29 mouse cellular contexts compared by ENCODE assay signal in the genomic region with DNA sequence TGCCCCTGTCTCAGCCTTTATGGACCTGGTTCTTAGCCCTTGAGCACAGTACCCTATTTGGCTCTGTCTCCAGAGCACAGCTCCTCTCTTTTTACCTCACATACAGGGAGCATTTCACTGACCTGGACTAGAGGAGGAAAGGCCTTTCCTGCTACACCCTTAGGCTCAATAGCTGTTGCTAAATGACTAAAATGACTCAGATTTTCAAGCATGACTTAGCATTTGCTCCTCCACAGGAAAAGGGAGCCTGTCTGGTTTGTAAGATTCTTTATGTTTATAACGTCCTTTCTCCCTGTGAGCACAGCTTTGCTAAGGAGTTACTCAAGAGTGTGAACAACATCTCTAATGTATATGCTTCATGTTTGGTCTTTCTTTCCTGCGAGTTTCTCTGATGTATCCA. TPM values are rescaled to one million over a fixed set of nuclear protein-coding genes. Genes with fewer than 3 reads are reported as not detected.
DNase-seq lines count a peak whose midpoint lies in the region; ATAC-seq and TF ChIP-seq lines count a peak whose summit lies in the region.
"Had no signal": no experiment of that assay in that cellular context is flagged by ENCODE, and none has a peak within 500 bp of the region (broad histone marks: within the 10 kb centered on the region; RNA-seq: fewer than 3 reads in every experiment).

No protein-coding gene starts in this region.

- no peak overlapping the region for H3K9ac ChIP-seq in kidney, embryonic 16.5 days (replicated peaks; ENCODE audit: low read length)
- H3K9ac ChIP-seq: embryonic facial prominence, embryonic 13.5 days; forebrain, embryonic 13.5 days; heart, embryonic 12.5 days; limb, embryonic 13.5 days; liver, embryonic 12.5 days; midbrain, embryonic 12.5 days; neural tube, embryonic 15.5 days; stomach, embryonic 15.5 days had no signal

- WGBS in kidney, embryonic 16.5 days: 48% methylated on average over 2 of the region's 2 CpGs

- no peak for TF ChIP-seq CTCF in cortical plate, adult 2 months (IDR thresholded peaks at IDR 0.05; ENCODE audit: extremely low read depth, insufficient read depth, low read length)

- H3K27ac ChIP-seq in kidney, embryonic 16.5 days (ENCODE audit: low read length): no peak overlapping the region
- H3K27ac ChIP-seq in cortical plate, adult 2 months (ENCODE audit: insufficient read depth, low read length): peak overlapping the region; percentile 15; the same call in 1 of the 2 replicates
- H3K27ac ChIP-seq: embryonic facial prominence, embryonic 13.5 days; forebrain, embryonic 13.5 days; hindbrain, postnatal 0 days; limb, embryonic 13.5 days; liver, embryonic 12.5 days; midbrain, embryonic 12.5 days; neural tube, embryonic 15.5 days; stomach, embryonic 15.5 days had no signal

- H3K4me2 ChIP-seq in kidney, embryonic 16.5 days (replicated peaks; ENCODE audit: low read depth, low read length): no peak overlapping the region
- H3K4me2 ChIP-seq: embryonic facial prominence, embryonic 13.5 days; forebrain, embryonic 13.5 days; heart, embryonic 12.5 days; limb, embryonic 13.5 days; liver, embryonic 12.5 days; midbrain, embryonic 12.5 days; neural tube, embryonic 15.5 days; stomach, embryonic 15.5 days had no signal

- H3K4me1 ChIP-seq in kidney, embryonic 16.5 days (ENCODE audit: insufficient read depth, low read length): peaks cover 6% of the 10 kb centered on the region
- H3K4me1 ChIP-seq in cortical plate, adult 2 months (ENCODE audit: control insufficient read depth, insufficient read depth, low read length): peaks cover 8% of the 10 kb centered on the region
- H3K4me1 ChIP-seq: liver, embryonic 12.5 days; stomach, embryonic 15.5 days had no signal

- DNase-seq in kidney, adult 18-20 months: peak; percentile 11
- peak; percentile 18 for DNase-seq in 3134 (ENCODE audit: extremely low read depth, insufficient read length, low spot score)
- DNase-seq in 3T3-L1 (ENCODE audit: low read depth, low spot score): peak; percentile 57
- no peak for DNase-seq in heart, adult 18-20 months
- DNase-seq in c-Kit-positive CD71-positive TER-119-positive erythroid progenitor cells, embryonic 14.5 days (ENCODE audit: low spot score): no peak
- DNase-seq: cerebellum, adult 2 months; cerebellum, postnatal 25 days; embryo, embryonic 11 days; heart, postnatal 10 days; lung, adult 18-20 months; lung, postnatal 10 days; right cerebral cortex, adult 18-20 months; right cerebral cortex, postnatal 4 days; thymus, postnatal 25 days had no signal

- ATAC-seq in kidney, embryonic 16.5 days (ENCODE audit: low FRiP score, low TSS enrichment): no peak
- ATAC-seq: activated CD4-positive, CD25-positive, alpha-beta regulatory T cell, adult 4 months; CD4-positive, CD25-positive, alpha-beta regulatory T cell, adult 4 months; forebrain, embryonic 13.5 days; hindbrain, postnatal 0 days; intestine, embryonic 16.5 days; liver, embryonic 12.5 days had no signal

- no peak for TF ChIP-seq POLR2A in cortical plate, adult 2 months (IDR thresholded peaks at IDR 0.05; ENCODE audit: extremely low read depth, insufficient read depth, low read length)

- H3K27me3 ChIP-seq in kidney, embryonic 16.5 days (ENCODE audit: insufficient read depth, low read length): no peaks in the 10 kb centered on the region
- H3K27me3 ChIP-seq: embryonic facial prominence, embryonic 13.5 days; forebrain, embryonic 13.5 days; limb, embryonic 13.5 days; liver, embryonic 12.5 days; midbrain, embryonic 12.5 days; neural tube, embryonic 15.5 days; stomach, embryonic 15.5 days had no signal

- no peak overlapping the region for H3K4me3 ChIP-seq in kidney, embryonic 16.5 days (ENCODE audit: low read length)
- H3K4me3 ChIP-seq in cortical plate, adult 2 months (ENCODE audit: insufficient read depth, low read length): no peak overlapping the region
- H3K4me3 ChIP-seq: embryonic facial prominence, embryonic 13.5 days; forebrain, embryonic 13.5 days; heart, embryonic 12.5 days; limb, embryonic 13.5 days; liver, embryonic 12.5 days; midbrain, embryonic 12.5 days; neural tube, embryonic 15.5 days; stomach, embryonic 15.5 days had no signal

- H3K9me3 ChIP-seq in kidney, embryonic 16.5 days (ENCODE audit: low read length): no peaks in the 10 kb centered on the region
- H3K9me3 ChIP-seq: embryonic facial prominence, embryonic 13.5 days; forebrain, embryonic 13.5 days; heart, embryonic 12.5 days; limb, embryonic 13.5 days; liver, embryonic 12.5 days; midbrain, embryonic 12.5 days; neural tube, embryonic 15.5 days; stomach, embryonic 15.5 days had no signal

- H3K36me3 ChIP-seq in kidney, embryonic 16.5 days (ENCODE audit: insufficient read depth, low read length): no peaks in the 10 kb centered on the region
- H3K36me3 ChIP-seq: heart, embryonic 12.5 days; liver, embryonic 12.5 days; stomach, embryonic 15.5 days had no signal

RNA-seq across cellular contexts. Expression of gene Arnt2, which starts 47.3 kb away (rescaled TPM):
- polyA plus RNA-seq in kidney, embryonic 16.5 days (2015; fragmentation: Nextera tagmentation; extraction: Ambion mirVana): 10.8 and 10.9 TPM in 2 replicates
- 172 and 190 TPM in 2 replicates for polyA plus RNA-seq in cortical plate, adult 2 months (2012; rRNA removed)
- 1 to 10 TPM in 1 of 2 experiments, under 1 TPM in 1; 0.40 to 1.4 TPM for total RNA-seq in heart, adult 18-20 months (2021)
- total RNA-seq: granulocyte monocyte progenitor cell, adult 5-6 weeks had no signal

Comparison
In these comparisons a context has a peak if more than half of its experiments do, and no peak if none do; other contexts are left out.
1. DNase-seq: peak in kidney, adult 18-20 months (single experiment), 3134 (single experiment) and 3T3-L1 (single experiment); none in heart, adult 18-20 months (0 of 2) and c-Kit-positive CD71-positive TER-119-positive erythroid progenitor cells, embryonic 14.5 days (single experiment).
2. RNA of gene Arnt2, which starts 47.3 kb away (polyA plus RNA-seq): 172 to 190 TPM in cortical plate, adult 2 months; 10.8 to 10.9 TPM in kidney, embryonic 16.5 days; every median in the first group is over 10 times any median in the second.